Mouse (Mus musculus): ENCODE data around the gene Bag3. TPM values are rescaled to one million over a fixed set of nuclear protein-coding genes. Genes with fewer than 3 reads are reported as not detected.

Bag3 gene
- total and polyA plus RNA-seq, 3 experiments, result 0.13 to 0.24 TPM; not detected in 1

- no peaks in the 10 kb centered on the region for H3K27me3 ChIP-seq (replicated peaks)
- no peak overlapping the region for H3K9ac ChIP-seq (ENCODE audit: insufficient read depth, low read depth)
- peaks cover 7 to 39% of the 10 kb centered on the region in 2 experiments for H3K4me1 ChIP-seq (ENCODE audit: control insufficient read depth in 1 of 2, insufficient read depth in 2 of 2)
- H3K4me2 ChIP-seq (ENCODE audit: insufficient read depth, low read depth, poor library complexity, severe bottlenecking), result no peak overlapping the region
- DNase-seq (ENCODE audit: extremely low read depth), result no peak
- no peaks in the 10 kb centered on the region for H3K9me3 ChIP-seq (replicated peaks; ENCODE audit: low read length)
- TF ChIP-seq RCOR1 (conservative IDR thresholded peaks at IDR 0.05; ENCODE audit: low read depth, low read length) (no peak), PAX5 (IDR thresholded peaks at IDR 0.05; ENCODE audit: low read length) (no peak), E2F4 (IDR thresholded peaks at IDR 0.05; ENCODE audit: insufficient replicate concordance, low read depth, low read length) (no peak), IRF4 (IDR thresholded peaks at IDR 0.05; ENCODE audit: low read depth, low read length) (no peak), KAT2A (IDR thresholded peaks at IDR 0.05; ENCODE audit: insufficient replicate concordance, low read length) (no peak), BHLHE40 (IDR thresholded peaks at IDR 0.05; ENCODE audit: low read depth, low read length) (no peak), TBP (conservative IDR thresholded peaks at IDR 0.05; ENCODE audit: low read depth, low read length) (no peak), NELFE (IDR thresholded peaks at IDR 0.05; ENCODE audit: low read depth, low read length) (no peak), CHD1 (IDR thresholded peaks at IDR 0.05; ENCODE audit: low read depth, low read length) (no peak)
- in situ Hi-C loops (cut with MboI; ENCODE audit: low pct_ligation_motif_present, low pct_unique_long_range_greater_than_20kb, low sequenced_read_pairs) (loop anchor here (5.0 kb wide), 1 partner anchor 78 kb away; the partner anchor contains the start of gene Tial1), dilution Hi-C loops (cut with MboI; ENCODE audit: extremely low pct_ligation_motif_present, extremely low pct_unique_long_range_greater_than_20kb, low sequenced_read_pairs) (no loop called here)
- no peak overlapping the region for H3K4me3 ChIP-seq (replicated peaks in 1 of 3; ENCODE audit: low read depth in 2 of 3, low read length in 2 of 3, poor library complexity in 1 of 3)
- H3K27ac ChIP-seq (ENCODE audit: insufficient read depth, low read depth), result no peak overlapping the region
- no peaks in the 10 kb centered on the region for H3K79me2 ChIP-seq (replicated peaks; ENCODE audit: control insufficient read depth, extremely low read depth, insufficient read depth, poor library complexity, severe bottlenecking)
- H3K36me3 ChIP-seq (replicated peaks in 1 of 2; ENCODE audit: control insufficient read depth in 1 of 2, insufficient read depth in 1 of 2, low read length in 1 of 2), result no peaks in the 10 kb centered on the region
Observed at GRCm38 (mm10) chr7:128540734-128541133, 17.3 kb downstream of the Bag3 start.

DNA sequence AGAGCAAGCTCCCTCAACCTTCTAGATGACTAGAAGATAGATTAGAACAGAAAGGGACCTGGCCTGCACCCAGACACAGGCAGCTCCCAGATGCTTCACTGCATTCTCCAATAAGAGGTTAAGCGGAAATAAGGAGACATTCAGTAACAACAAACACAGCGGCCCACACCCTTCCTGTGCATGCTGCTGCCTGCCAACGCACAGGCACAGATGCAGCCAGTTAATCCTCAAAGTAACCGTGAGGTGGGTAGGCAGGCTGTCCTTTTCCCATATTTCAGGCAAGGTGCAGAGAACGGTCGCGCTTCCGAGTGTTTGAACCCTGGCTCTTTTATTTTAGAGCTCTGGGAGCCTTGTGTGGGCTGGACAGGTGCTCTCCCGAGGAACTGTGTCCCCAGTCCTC is 17.8 kb downstream of the Bag3 start:
- Histone ChIP-seq H3K27ac (ENCODE audit: insufficient read depth, low read depth) (no peak overlapping the region), H3K79me2 (replicated peaks; ENCODE audit: control insufficient read depth, extremely low read depth, insufficient read depth, poor library complexity, severe bottlenecking) (no peaks in the 10 kb centered on the region), H3K9ac (ENCODE audit: insufficient read depth, low read depth) (no peak overlapping the region), H3K4me2 (ENCODE audit: insufficient read depth, low read depth, poor library complexity, severe bottlenecking) (no peak overlapping the region), H3K27me3 (replicated peaks) (no peaks in the 10 kb centered on the region), H3K9me3 (replicated peaks; ENCODE audit: low read length) (no peaks in the 10 kb centered on the region), H3K36me3 (replicated peaks in 1 of 2; ENCODE audit: control insufficient read depth in 1 of 2, insufficient read depth in 1 of 2, low read length in 1 of 2) (no peaks in the 10 kb centered on the region), H3K4me3 (replicated peaks in 1 of 3; ENCODE audit: low read depth in 2 of 3, low read length in 2 of 3, poor library complexity in 1 of 3) (no peak overlapping the region), H3K4me1 (ENCODE audit: control insufficient read depth in 1 of 2, insufficient read depth in 2 of 2) (peaks cover 7 to 39% of the 10 kb centered on the region in 2 experiments)
- no peak for TF ChIP-seq ELF1 (IDR thresholded peaks at IDR 0.05; ENCODE audit: low read depth, low read length)
- TF ChIP-seq CHD2 (IDR thresholded peaks at IDR 0.05; ENCODE audit: low read length), result no peak
- TF ChIP-seq CTCF (conservative IDR thresholded peaks at IDR 0.05 in 1 of 2, IDR thresholded peaks at IDR 0.05 in 1 of 2; ENCODE audit: low read depth in 2 of 2, low read length in 2 of 2), result no peak
- TF ChIP-seq GABPA (IDR thresholded peaks at IDR 0.05; ENCODE audit: insufficient replicate concordance, low read depth, low read length), result no peak
- TF ChIP-seq MEF2A (IDR thresholded peaks at IDR 0.05; ENCODE audit: borderline replicate concordance, low read depth, low read length), result no peak
- TF ChIP-seq MXI1 (IDR thresholded peaks at IDR 0.05; ENCODE audit: low read depth, low read length), result no peak
- TF ChIP-seq IRF4 (IDR thresholded peaks at IDR 0.05; ENCODE audit: low read depth, low read length), result no peak
- no peak for TF ChIP-seq USF2 (conservative IDR thresholded peaks at IDR 0.05; ENCODE audit: low read depth, low read length)
- TF ChIP-seq JUN (IDR thresholded peaks at IDR 0.05; ENCODE audit: insufficient read depth, low read depth, low read length), result no peak
- no peak for TF ChIP-seq MAFK (IDR thresholded peaks at IDR 0.05; ENCODE audit: insufficient replicate concordance, low read length)
- no peak for TF ChIP-seq ZMIZ1 (IDR thresholded peaks at IDR 0.05; ENCODE audit: low read depth, low read length)
- no peak for TF ChIP-seq ZKSCAN1 (IDR thresholded peaks at IDR 0.05; ENCODE audit: borderline replicate concordance, low read depth, low read length)
- no peak for TF ChIP-seq RAD21 (IDR thresholded peaks at IDR 0.05; ENCODE audit: low read depth, low read length)
- TF ChIP-seq UBTF (IDR thresholded peaks at IDR 0.05; ENCODE audit: low read depth, low read length), result no peak
- TF ChIP-seq ZNF384 (IDR thresholded peaks at IDR 0.05; ENCODE audit: low read depth, low read length), result no peak
- no peak for TF ChIP-seq CHD1 (IDR thresholded peaks at IDR 0.05; ENCODE audit: low read depth, low read length)
- TF ChIP-seq USF1 (IDR thresholded peaks at IDR 0.05; ENCODE audit: low read depth, low read length), result no peak
- no peak for TF ChIP-seq E2F4 (IDR thresholded peaks at IDR 0.05; ENCODE audit: insufficient replicate concordance, low read depth, low read length)
- TF ChIP-seq KAT2A (IDR thresholded peaks at IDR 0.05; ENCODE audit: insufficient replicate concordance, low read length), result no peak
- no peak for TF ChIP-seq NELFE (IDR thresholded peaks at IDR 0.05; ENCODE audit: low read depth, low read length)
- DNase-seq (ENCODE audit: extremely low read depth), result no peak
- in situ Hi-C loops (cut with MboI; ENCODE audit: low pct_ligation_motif_present, low pct_unique_long_range_greater_than_20kb, low sequenced_read_pairs), result loop anchor here (5.0 kb wide), 1 partner anchor 79 kb away; the partner anchor contains the start of gene Tial1
- dilution Hi-C loops (cut with MboI; ENCODE audit: extremely low pct_ligation_motif_present, extremely low pct_unique_long_range_greater_than_20kb, low sequenced_read_pairs), result no loop called here
